Mouse (Mus musculus) liver, embryonic 16.5 days (tissue): ENCODE results near the gene Mvb12a. TPM values are rescaled to one million over a fixed set of nuclear protein-coding genes. Genes with fewer than 3 reads are reported as not detected.

Experiments
- ATAC-seq: fragments of 200-750 bp; cut with Nextera tagmentation; 2 replicates; pipeline ENCODE4 v1.8.0; 2017; ENCODE audit warnings: low read depth, mild to moderate bottlenecking, moderate number of reproducible peaks, moderate library complexity
- H3K27ac ChIP-seq: fragments of 300-500 bp; sonication (generic); 2 replicates; pipeline ENCODE4 v1.5.1; 2014; ENCODE audit warnings: mild to moderate bottlenecking, low read length
- H3K27me3 ChIP-seq: fragments of 300-500 bp; sonication (generic); 2 replicates; pipeline ENCODE4 v1.6.1; 2014; ENCODE audit warnings: low read depth, low read length, mixed read lengths; ENCODE audit not compliant: control insufficient read depth, insufficient read depth
- H3K36me3 ChIP-seq: fragments of 300-500 bp; sonication (generic); 2 replicates; pipeline ENCODE4 v1.6.1; 2014; ENCODE audit warnings: mild to moderate bottlenecking; ENCODE audit not compliant: control insufficient read depth, insufficient read depth
- H3K4me1 ChIP-seq: fragments of 300-500 bp; sonication (generic); 2 replicates; pipeline ENCODE4 v1.6.1; 2014; ENCODE audit warnings: low read depth, low read length, mixed read lengths; ENCODE audit not compliant: control insufficient read depth
- H3K4me2 ChIP-seq: fragments of 300-500 bp; sonication (generic); 2 replicates; pipeline ENCODE4 v1.6.1; 2014; ENCODE audit warnings: low read depth, low read length, mixed read lengths
- H3K4me3 ChIP-seq: fragments of 300-500 bp; sonication (generic); 2 replicates; pipeline ENCODE4 v1.5.1; 2014; ENCODE audit warnings: low read depth, mild to moderate bottlenecking, low read length
- H3K9ac ChIP-seq: fragments of 300-500 bp; sonication (generic); 2 replicates; pipeline ENCODE4 v1.6.1; 2014; ENCODE audit warnings: low read depth, low read length
- H3K9me3 ChIP-seq: fragments of 300-500 bp; sonication (generic); replicated peaks from 2 replicates; pipeline ENCODE4 v1.6.1; 2016; ENCODE audit warnings: low read length; ENCODE audit not compliant: control insufficient read depth
- WGBS: fragments of 180-500 bp; shearing (Covaris S2); extraction: QIAGEN DNeasy Blood & Tissue Kit; methylation state at CpG from one replicate; pipeline ENCODE4 v1.1.7; 2014; ENCODE audit not compliant: insufficient replicate concordance; 5-methylcytosine and 5-hydroxymethylcytosine counted together
- polyA plus RNA-seq: library from polyadenylated mRNA; unstranded; fragments of >200 nt; fragmentation: Nextera tagmentation; extraction: Ambion mirVana; gene quantifications from 2 replicates; pipeline ENCODE4 v1.2.1, GENCODE M21; 2015

Gene Mvb12a
- polyA plus RNA-seq, 1 experiment from 2014 or later, result 32.5 TPM

DNA sequence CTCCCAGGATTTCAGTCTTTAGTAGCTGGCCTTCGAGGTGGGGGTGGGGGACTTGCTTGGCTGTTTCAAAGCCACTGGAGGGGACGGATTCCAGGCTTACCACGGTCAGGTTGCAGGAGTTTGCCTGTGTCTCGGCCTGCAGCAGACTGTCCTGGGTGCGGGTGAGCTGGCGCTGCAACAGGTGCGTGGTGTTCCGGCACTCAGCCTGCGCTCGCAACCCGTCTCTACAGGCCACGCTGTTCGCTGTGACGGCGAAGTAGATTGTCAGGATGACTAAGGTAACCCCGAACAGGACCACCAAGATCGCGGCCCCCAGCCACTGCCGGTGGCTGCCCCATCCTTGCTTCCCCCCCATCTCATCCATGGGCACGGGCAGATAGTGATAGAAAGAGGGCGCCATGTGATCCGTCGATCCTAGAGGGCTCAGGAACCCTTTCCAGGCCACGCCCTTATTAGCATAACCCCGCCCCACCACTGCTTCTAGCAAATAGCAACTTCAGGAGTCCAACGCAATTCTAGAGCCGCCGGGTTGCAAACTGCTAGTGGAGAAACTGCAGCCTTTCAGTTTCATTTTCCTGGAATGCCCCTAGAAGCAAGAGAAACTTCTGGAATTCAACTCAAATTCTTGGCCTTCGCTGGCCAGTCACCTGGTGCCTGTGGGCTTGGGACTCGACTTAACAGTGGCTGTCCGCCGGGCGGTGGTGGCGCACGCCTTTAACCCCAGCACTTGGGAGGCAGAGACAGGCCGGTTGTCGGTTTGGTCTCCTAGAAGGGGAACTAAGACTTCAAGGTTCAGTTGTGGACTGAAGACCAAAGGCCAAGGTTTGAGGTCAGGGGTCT, 5.5 kb upstream of the Mvb12a start, which contains the start of gene Bst2:
Gene Bst2 (minus strand): TSS at position 429 of the 840 bp plus-strand sequence.
- 2% methylated on average over 37 of the region's 37 CpGs for WGBS
- Histone ChIP-seq H3K4me3 (peak within 1 kb of the TSS; percentile 76), H3K9me3 (no peaks in the 10 kb centered on the region), H3K4me1 (peaks cover 15% of the 10 kb centered on the region), H3K4me2 (peak within 1 kb of the TSS; percentile 85), H3K27ac (peak within 1 kb of the TSS; percentile 82), H3K36me3 (no peaks in the 10 kb centered on the region), H3K9ac (peak within 1 kb of the TSS; percentile 73), H3K27me3 (no peaks in the 10 kb centered on the region)
- peak; percentile 92 for ATAC-seq

DNA sequence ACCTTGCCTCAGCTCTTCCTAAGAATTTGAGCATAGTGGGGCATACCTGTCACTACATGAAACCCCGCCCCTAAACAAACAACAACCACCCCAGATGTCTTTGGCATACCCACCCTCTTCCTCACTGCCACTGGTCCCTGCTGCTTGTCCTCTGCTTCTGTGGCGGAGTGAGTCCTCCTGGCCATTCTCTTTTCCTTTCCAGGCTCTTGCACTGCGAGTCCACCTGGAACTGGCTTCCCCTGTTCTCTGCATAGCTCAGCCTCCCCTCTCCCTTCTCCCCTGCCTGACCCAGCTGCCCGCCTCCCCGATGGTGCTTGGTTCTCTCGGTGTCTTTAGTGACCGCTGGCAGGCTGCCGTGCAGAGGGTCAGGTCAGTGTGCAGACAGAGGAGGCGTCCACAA, 1.0 kb downstream of the Mvb12a start:
- Histone ChIP-seq H3K4me1 (peaks cover 8% of the 10 kb centered on the region), H3K9me3 (no peaks in the 10 kb centered on the region), H3K36me3 (no peaks in the 10 kb centered on the region), H3K9ac (no peak overlapping the region; the same call in 1 of the 2 replicates), H3K27ac (no peak overlapping the region), H3K4me2 (peak overlapping the region; percentile 89), H3K4me3 (no peak overlapping the region; the same call in 1 of the 2 replicates), H3K27me3 (no peaks in the 10 kb centered on the region)
- ATAC-seq, result no peak
- WGBS, result 77% methylated on average over 9 of the region's 9 CpGs

DNA sequence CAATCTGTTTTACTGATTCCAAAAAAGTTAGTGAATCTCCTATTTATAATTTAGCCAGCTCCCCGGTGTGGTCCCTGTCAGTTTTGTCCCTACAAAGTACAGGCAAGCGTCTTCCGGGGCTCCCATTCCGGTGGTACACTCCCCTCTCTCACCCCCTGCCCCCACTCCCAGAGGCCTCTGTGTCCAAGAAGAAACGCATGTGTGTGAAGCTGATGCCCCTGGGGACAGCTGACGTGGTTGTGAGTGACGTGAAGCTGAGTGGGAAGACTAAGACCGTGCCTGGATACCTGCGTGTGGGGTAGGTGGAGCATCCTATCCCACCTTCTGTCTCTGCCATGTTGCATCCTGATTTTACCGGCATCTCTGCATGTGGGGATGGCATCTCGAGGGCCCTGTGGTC, 2.3 kb downstream of the Mvb12a start:
- Histone ChIP-seq H3K27ac (no peak overlapping the region), H3K36me3 (no peaks in the 10 kb centered on the region), H3K4me3 (no peak overlapping the region), H3K9me3 (no peaks in the 10 kb centered on the region), H3K27me3 (no peaks in the 10 kb centered on the region), H3K9ac (no peak overlapping the region), H3K4me1 (peaks cover 8% of the 10 kb centered on the region), H3K4me2 (no peak overlapping the region)
- no peak for ATAC-seq
- WGBS, result 80% methylated on average over 11 of the region's 11 CpGs

DNA sequence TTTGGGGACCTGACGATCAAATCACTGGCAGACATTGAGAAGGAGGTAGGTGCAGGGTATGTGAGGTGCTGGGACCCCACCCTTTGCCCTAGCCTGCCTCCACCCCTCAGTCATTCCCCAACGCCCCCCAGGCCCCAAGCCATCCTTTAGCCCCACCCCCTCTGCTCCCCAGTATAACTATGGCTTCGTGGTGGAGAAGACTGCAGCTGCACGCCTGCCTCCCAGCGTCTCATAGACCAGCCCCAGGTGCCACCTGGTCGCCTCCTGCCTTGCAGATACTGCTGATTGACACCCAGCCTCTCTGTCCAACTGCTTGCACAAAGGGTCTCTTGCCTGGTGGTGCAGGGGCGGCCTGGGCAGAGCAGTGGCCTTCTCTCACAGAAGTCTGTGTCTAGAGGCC, 4.9 kb downstream of the Mvb12a start:
- Histone ChIP-seq H3K4me2 (no peak overlapping the region), H3K9ac (no peak overlapping the region), H3K27me3 (no peaks in the 10 kb centered on the region), H3K4me1 (peaks cover 8% of the 10 kb centered on the region), H3K9me3 (no peaks in the 10 kb centered on the region), H3K4me3 (no peak overlapping the region), H3K36me3 (no peaks in the 10 kb centered on the region), H3K27ac (no peak overlapping the region)
- no peak for ATAC-seq
- 71% methylated on average over 7 of the region's 7 CpGs for WGBS

DNA sequence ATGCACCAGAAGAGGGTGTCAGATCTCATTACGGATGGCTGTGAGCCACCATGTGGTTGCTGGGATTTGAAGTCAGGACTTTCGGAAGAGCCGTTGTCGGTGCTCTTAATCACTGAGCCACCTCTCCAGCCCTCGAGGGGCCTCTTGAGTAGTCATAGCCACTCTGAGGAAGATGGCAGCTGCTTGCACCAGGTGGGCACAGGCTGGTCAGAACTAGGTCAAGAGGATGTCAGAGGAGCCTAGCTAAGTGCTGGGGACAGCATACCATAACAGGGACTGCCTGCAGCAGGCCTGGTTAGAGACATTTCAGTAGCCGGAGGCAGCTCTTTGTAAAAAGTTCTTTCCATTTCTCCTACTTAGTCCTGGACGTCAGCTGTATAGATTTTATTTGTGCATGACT, 8.0 kb downstream of the Mvb12a start:
- Histone ChIP-seq H3K9me3 (no peaks in the 10 kb centered on the region), H3K9ac (no peak overlapping the region), H3K36me3 (no peaks in the 10 kb centered on the region), H3K27me3 (no peaks in the 10 kb centered on the region), H3K4me3 (no peak overlapping the region), H3K27ac (no peak overlapping the region), H3K4me2 (no peak overlapping the region), H3K4me1 (peaks cover 4% of the 10 kb centered on the region; the same call in 1 of the 2 replicates)
- 69% methylated on average over 7 of the region's 7 CpGs for WGBS
- no peak for ATAC-seq

DNA sequence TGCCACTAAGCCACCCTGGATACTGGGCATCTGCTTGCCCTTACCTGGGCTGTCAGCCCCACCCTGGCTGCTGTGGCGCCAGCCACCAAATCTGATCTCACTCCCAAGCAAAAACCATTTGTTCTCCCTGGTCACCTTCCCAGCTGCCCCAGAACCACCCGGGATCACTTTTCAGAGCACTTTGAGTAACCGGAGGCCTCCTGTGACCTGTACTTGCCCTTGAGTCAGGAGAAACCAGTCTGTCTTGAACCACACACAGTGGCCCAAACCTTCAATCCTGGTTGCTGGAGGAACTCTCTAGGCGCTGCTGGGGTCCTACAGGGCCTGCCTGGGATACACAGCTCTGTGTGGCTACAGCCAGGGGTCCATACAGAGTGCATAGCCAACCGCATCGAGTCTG, 10.0 kb downstream of the Mvb12a start:
- Histone ChIP-seq H3K4me3 (no peak overlapping the region), H3K27ac (no peak overlapping the region), H3K27me3 (peaks cover 6% of the 10 kb centered on the region), H3K4me2 (no peak overlapping the region), H3K4me1 (peaks cover 4% of the 10 kb centered on the region; the same call in 1 of the 2 replicates), H3K36me3 (no peaks in the 10 kb centered on the region), H3K9ac (no peak overlapping the region), H3K9me3 (no peaks in the 10 kb centered on the region)
- no peak for ATAC-seq
- WGBS, result 63% methylated on average over 6 of the region's 6 CpGs

DNA sequence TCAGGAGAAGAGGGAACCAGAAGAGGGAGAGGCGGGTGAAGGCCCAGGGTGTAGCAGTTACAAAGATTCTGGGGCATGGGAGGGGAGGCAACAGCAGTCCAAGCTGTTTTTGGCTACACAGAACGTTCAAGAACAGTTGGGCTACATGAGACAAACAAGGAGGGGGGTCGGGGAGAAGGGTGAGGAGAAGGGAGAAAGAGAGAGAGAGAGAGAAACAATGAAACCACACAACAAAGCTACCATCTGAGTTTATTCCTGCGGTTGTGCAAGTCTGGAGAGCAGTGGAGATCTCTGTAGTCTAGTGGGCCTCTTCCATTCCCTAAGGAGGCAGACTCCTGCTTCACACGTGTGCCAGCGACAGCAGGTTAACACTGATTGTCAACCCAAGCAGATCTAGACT, 11.3 kb downstream of the Mvb12a start:
- Histone ChIP-seq H3K27ac (no peak overlapping the region), H3K4me2 (no peak overlapping the region)
- 55% methylated on average over 6 of the region's 6 CpGs for WGBS

DNA sequence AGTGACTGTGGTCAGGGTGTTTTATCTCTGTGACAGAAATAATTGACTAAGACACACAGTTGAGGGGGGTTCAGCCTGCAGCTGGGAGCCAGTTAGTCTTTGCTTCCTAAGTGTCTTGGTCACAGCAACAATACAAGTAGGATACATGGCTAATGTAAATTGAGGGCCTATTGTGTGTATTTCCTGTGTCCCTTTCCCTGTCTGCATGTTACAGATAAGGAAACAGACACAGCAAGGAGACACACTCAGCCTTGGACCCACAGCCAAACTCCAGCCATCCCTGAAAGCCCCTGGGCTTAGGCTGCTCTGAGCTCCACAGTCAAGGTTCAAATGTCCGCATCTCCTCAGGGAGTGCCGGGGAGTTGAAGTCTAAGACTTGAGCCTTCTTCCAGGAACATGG, 11.9 kb downstream of the Mvb12a start:
- H3K27ac ChIP-seq, result no peak overlapping the region
- no peak overlapping the region for H3K9ac ChIP-seq
- H3K4me3 ChIP-seq, result no peak overlapping the region
- no peak for ATAC-seq
- peaks cover 16% of the 10 kb centered on the region for H3K4me1 ChIP-seq
- peaks cover 21% of the 10 kb centered on the region for H3K27me3 ChIP-seq
- no peaks in the 10 kb centered on the region for H3K9me3 ChIP-seq
- no peaks in the 10 kb centered on the region for H3K36me3 ChIP-seq
- no peak overlapping the region for H3K4me2 ChIP-seq
- 80% methylated on average over 2 of the region's 2 CpGs for WGBS

More for the DNA sequence above, 11.3 kb downstream of the Mvb12a start:
- H3K36me3 ChIP-seq, result no peaks in the 10 kb centered on the region
- H3K4me1 ChIP-seq, result peaks cover 12% of the 10 kb centered on the region
- no peak for ATAC-seq
- H3K27me3 ChIP-seq, result peaks cover 18% of the 10 kb centered on the region
- no peak overlapping the region for H3K4me3 ChIP-seq
- H3K9ac ChIP-seq, result no peak overlapping the region
- H3K9me3 ChIP-seq, result no peaks in the 10 kb centered on the region
